Mouse (Mus musculus) forebrain, postnatal 0 days (tissue): ENCODE data around the gene Hoxa3. TPM values are rescaled to one million over a fixed set of nuclear protein-coding genes. Genes with fewer than 3 reads are reported as not detected.

Experiments
- ATAC-seq: fragments of 200-750 bp; cut with Nextera tagmentation; 2 replicates; pipeline ENCODE4 v1.8.0; 2017; ENCODE audit warnings: mild to moderate bottlenecking, moderate library complexity
- DNase-seq: peaks from one replicate; pipeline ENCODE4 v3.0.0-alpha.2; 2015
- H3K27ac ChIP-seq: fragments of 300-500 bp; sonication (generic); 2 replicates; pipeline ENCODE4 v1.5.1; 2014; ENCODE audit warnings: low read depth, mild to moderate bottlenecking, antibody characterized with exemption, low read length, moderate library complexity, mixed read lengths
- H3K27me3 ChIP-seq: fragments of 300-500 bp; sonication (generic); 2 replicates; pipeline ENCODE4 v1.6.1; 2014; ENCODE audit warnings: mild to moderate bottlenecking, low read length, mixed read lengths; ENCODE audit not compliant: insufficient read depth
- H3K36me3 ChIP-seq: fragments of 300-500 bp; sonication (generic); 2 replicates; pipeline ENCODE4 v1.6.1; 2014; ENCODE audit warnings: mild to moderate bottlenecking, moderate library complexity; ENCODE audit not compliant: insufficient read depth
- H3K4me1 ChIP-seq: fragments of 300-500 bp; sonication (generic); 2 replicates; pipeline ENCODE4 v1.6.1; 2014; ENCODE audit warnings: antibody characterized with exemption; ENCODE audit not compliant: insufficient read depth
- H3K4me2 ChIP-seq: fragments of 300-500 bp; sonication (generic); 2 replicates; pipeline ENCODE4 v1.6.1; 2014; ENCODE audit warnings: low read depth, mild to moderate bottlenecking, moderate library complexity
- H3K4me3 ChIP-seq: fragments of 300-500 bp; sonication (generic); 2 replicates; pipeline ENCODE4 v1.5.1; 2014; ENCODE audit warnings: low read depth, low read length, mixed read lengths
- H3K9ac ChIP-seq: fragments of 300-500 bp; sonication (generic); 2 replicates; pipeline ENCODE4 v1.6.1; 2014; ENCODE audit warnings: mild to moderate bottlenecking
- H3K9me3 ChIP-seq: fragments of 300-500 bp; sonication (generic); 2 replicates; pipeline ENCODE4 v1.6.1; 2016; ENCODE audit warnings: low read length
- CTCF ChIP-seq: sonication (generic); IDR thresholded peaks from 2 replicates; pipeline ENCODE4 v1.5.1; 2016; ENCODE audit warnings: antibody characterized with exemption, control low read depth, low read depth
- WGBS: fragments of 180-500 bp; shearing (Covaris S2); extraction: QIAGEN DNeasy Blood & Tissue Kit; methylation state at CpG from one replicate; pipeline ENCODE4 v1.1.7; 2014; 5-methylcytosine and 5-hydroxymethylcytosine counted together
- polyA plus RNA-seq: library from polyadenylated mRNA; unstranded; fragments of >200 nt; fragmentation: Nextera tagmentation; extraction: Ambion mirVana; gene quantifications from 2 replicates; pipeline ENCODE4 v1.2.1, GENCODE M21; 2015
- total RNA-seq: library from RNA; depleted of rRNA; stranded (reverse); fragments of >200 nt; gene quantifications from 2 replicates; pipeline ENCODE4 v1.2.3, GENCODE M21; 2014

Hoxa3 gene
- total and polyA plus RNA-seq, 2 experiments from 2014 or later = not detected

GRCm38 (mm10) chr6:52234428-52235140 is 21.4 kb upstream of the Hoxa3 start:
- H3K4me2 ChIP-seq = no peak overlapping the region
- H3K9ac ChIP-seq = no peak overlapping the region
- H3K27ac ChIP-seq = no peak overlapping the region
- DNase-seq = no peak
- no peak for ATAC-seq
- WGBS = 2% methylated on average over 61 of the region's 68 CpGs
- no peaks in the 10 kb centered on the region for H3K36me3 ChIP-seq
- no peak overlapping the region for H3K4me3 ChIP-seq
- no peak for TF ChIP-seq CTCF
- no peaks in the 10 kb centered on the region for H3K9me3 ChIP-seq
- peaks cover 96% of the 10 kb centered on the region for H3K27me3 ChIP-seq
- H3K4me1 ChIP-seq = no peaks in the 10 kb centered on the region

GRCm38 (mm10) chr6:52233546-52234427 is 20.7 kb upstream of the Hoxa3 start:
- Histone ChIP-seq H3K4me3 (no peak overlapping the region), H3K36me3 (no peaks in the 10 kb centered on the region), H3K4me1 (no peaks in the 10 kb centered on the region), H3K4me2 (no peak overlapping the region), H3K27ac (no peak overlapping the region), H3K9me3 (no peaks in the 10 kb centered on the region), H3K9ac (no peak overlapping the region), H3K27me3 (peaks cover 96% of the 10 kb centered on the region)
- WGBS = 3% methylated on average over 69 of the region's 70 CpGs
- TF ChIP-seq CTCF = no peak
- DNase-seq (no peak), ATAC-seq (no peak)

GRCm38 (mm10) chr6:52232984-52233545 is 19.9 kb upstream of the Hoxa3 start:
- no peak for TF ChIP-seq CTCF
- Histone ChIP-seq H3K27ac (no peak overlapping the region), H3K4me2 (no peak overlapping the region), H3K9ac (no peak overlapping the region), H3K9me3 (no peaks in the 10 kb centered on the region), H3K27me3 (peaks cover 95% of the 10 kb centered on the region), H3K4me3 (no peak overlapping the region), H3K36me3 (no peaks in the 10 kb centered on the region), H3K4me1 (no peaks in the 10 kb centered on the region)
- ATAC-seq (no peak), DNase-seq (no peak)
- 3% methylated on average over 23 of the region's 23 CpGs for WGBS

GRCm38 (mm10) chr6:52232568-52232965 is 19.4 kb upstream of the Hoxa3 start:
- no peak for DNase-seq
- H3K27me3 ChIP-seq = peaks cover 94% of the 10 kb centered on the region
- TF ChIP-seq CTCF = no peak
- H3K27ac ChIP-seq = no peak overlapping the region
- H3K36me3 ChIP-seq = no peaks in the 10 kb centered on the region
- ATAC-seq = no peak
- WGBS = 2% methylated on average over 18 of the region's 18 CpGs
- no peaks in the 10 kb centered on the region for H3K4me1 ChIP-seq
- no peaks in the 10 kb centered on the region for H3K9me3 ChIP-seq
- H3K4me3 ChIP-seq = no peak overlapping the region
- no peak overlapping the region for H3K9ac ChIP-seq
- H3K4me2 ChIP-seq = no peak overlapping the region

GRCm38 (mm10) chr6:52231885-52232567 is 18.9 kb upstream of the Hoxa3 start:
- 2% methylated on average over 18 of the region's 18 CpGs for WGBS
- H3K27me3 ChIP-seq = peaks cover 94% of the 10 kb centered on the region
- ATAC-seq (no peak), DNase-seq (no peak)
- TF ChIP-seq CTCF = no peak
- H3K9me3 ChIP-seq = no peaks in the 10 kb centered on the region
- no peak overlapping the region for H3K9ac ChIP-seq
- no peaks in the 10 kb centered on the region for H3K36me3 ChIP-seq
- H3K4me3 ChIP-seq = no peak overlapping the region
- H3K27ac ChIP-seq = no peak overlapping the region
- no peak overlapping the region for H3K4me2 ChIP-seq
- no peaks in the 10 kb centered on the region for H3K4me1 ChIP-seq

- TF ChIP-seq CTCF = no peak
- DNase-seq = no peak
Measured at GRCm38 (mm10) chr6:52230516-52231165, 17.5 kb upstream of the Hoxa3 start, which contains the start of gene Hoxa9. Gene Hoxa9 (minus strand): TSS chr6:52231089.

More at GRCm38 (mm10) chr6:52230516-52231165, 17.5 kb upstream of the Hoxa3 start, which contains the start of gene Hoxa9:
- 2% methylated on average over 30 of the region's 36 CpGs for WGBS
- Histone ChIP-seq H3K4me3 (no peak within 1 kb of the TSS), H3K4me1 (no peaks in the 10 kb centered on the region), H3K9me3 (no peaks in the 10 kb centered on the region), H3K36me3 (no peaks in the 10 kb centered on the region), H3K27ac (no peak within 1 kb of the TSS), H3K4me2 (no peak within 1 kb of the TSS), H3K9ac (no peak within 1 kb of the TSS), H3K27me3 (peaks cover 94% of the 10 kb centered on the region)
- no peak for ATAC-seq
